Mouse (Mus musculus): ENCODE measurements around the gene Psma6. TPM values are rescaled to one million over a fixed set of nuclear protein-coding genes. Genes with fewer than 3 reads are reported as not detected.
"Not testable (repeated sequence)": the region's sequence is repeated elsewhere in the genome, so short reads cannot be mapped to it uniquely, and the experiment has no call there.

Psma6 gene
- polyA plus RNA-seq, 1 experiment: 20.1 TPM

GRCm38 (mm10) chr12:55392120-55392519, 8.1 kb downstream of the Psma6 start:
- no peak overlapping the region for H3K27ac ChIP-seq (ENCODE audit: insufficient read depth, low read length)
- no peak for DNase-seq (ENCODE audit: low read depth in 1 of 2, low spot score in 2 of 2)
- H3K36me3 ChIP-seq (ENCODE audit: control insufficient read depth, insufficient read depth, low read length): no peaks in the 10 kb centered on the region
- H3K4me3 ChIP-seq (ENCODE audit: extremely low read depth, insufficient read depth, insufficient read length): no peak overlapping the region
- H3K4me1 ChIP-seq (ENCODE audit: control insufficient read depth, insufficient read depth, insufficient read length): peaks cover 33% of the 10 kb centered on the region; the same call in 1 of the 2 replicates
- H3K27me3 ChIP-seq (ENCODE audit: control insufficient read depth, insufficient read depth, low read length): no peaks in the 10 kb centered on the region
- TF ChIP-seq POLR2A (IDR thresholded peaks at IDR 0.05; ENCODE audit: low read depth, low read length) (no peak), CTCF (IDR thresholded peaks at IDR 0.05; ENCODE audit: extremely low read depth, insufficient read depth, insufficient read length, insufficient replicate concordance) (no peak)

- no peak overlapping the region for H3K27ac ChIP-seq (ENCODE audit: insufficient read depth, low read length)
- DNase-seq (ENCODE audit: low read depth in 1 of 2, low spot score in 2 of 2): no peak
- H3K36me3 ChIP-seq (ENCODE audit: control insufficient read depth, insufficient read depth, low read length): no peaks in the 10 kb centered on the region
- H3K4me1 ChIP-seq (ENCODE audit: control insufficient read depth, insufficient read depth, insufficient read length): peaks cover 30% of the 10 kb centered on the region; the same call in 1 of the 2 replicates
- TF ChIP-seq CTCF (IDR thresholded peaks at IDR 0.05; ENCODE audit: extremely low read depth, insufficient read depth, insufficient read length, insufficient replicate concordance): no peak
- no peak for TF ChIP-seq POLR2A (IDR thresholded peaks at IDR 0.05; ENCODE audit: low read depth, low read length)
- H3K4me3 ChIP-seq (ENCODE audit: extremely low read depth, insufficient read depth, insufficient read length): no peak overlapping the region
- WGBS: 58% methylated on average over 11 of the region's 11 CpGs
- no peaks in the 10 kb centered on the region for H3K27me3 ChIP-seq (ENCODE audit: control insufficient read depth, insufficient read depth, low read length)
Observed at GRCm38 (mm10) chr12:55392733-55393577, 8.9 kb downstream of the Psma6 start.

GRCm38 (mm10) chr12:55395601-55396000, 11.6 kb downstream of the Psma6 start:
- not testable (repeated sequence) for H3K36me3 ChIP-seq (ENCODE audit: control insufficient read depth, insufficient read depth, low read length); H3K27ac ChIP-seq (ENCODE audit: insufficient read depth, low read length); DNase-seq (ENCODE audit: low read depth in 1 of 2, low spot score in 2 of 2); H3K4me3 ChIP-seq (ENCODE audit: extremely low read depth, insufficient read depth, insufficient read length); H3K27me3 ChIP-seq (ENCODE audit: control insufficient read depth, insufficient read depth, low read length)
- WGBS: 96% methylated on average over 14 of the region's 14 CpGs
- H3K4me1 ChIP-seq (ENCODE audit: control insufficient read depth, insufficient read depth, insufficient read length): peaks cover 16% of the 10 kb centered on the region; the same call in 1 of the 2 replicates

GRCm38 (mm10) chr12:55396536-55396935, 12.5 kb downstream of the Psma6 start:
- Histone ChIP-seq H3K4me1 (ENCODE audit: control insufficient read depth, insufficient read depth, insufficient read length) (peaks cover 13% of the 10 kb centered on the region; the same call in 1 of the 2 replicates), H3K4me3 (ENCODE audit: extremely low read depth, insufficient read depth, insufficient read length) (no peak overlapping the region), H3K27ac (ENCODE audit: insufficient read depth, low read length) (no peak overlapping the region), H3K27me3 (ENCODE audit: control insufficient read depth, insufficient read depth, low read length) (no peaks in the 10 kb centered on the region), H3K36me3 (ENCODE audit: control insufficient read depth, insufficient read depth, low read length) (no peaks in the 10 kb centered on the region)
- no peak for TF ChIP-seq CTCF (IDR thresholded peaks at IDR 0.05; ENCODE audit: extremely low read depth, insufficient read depth, insufficient read length, insufficient replicate concordance)
- TF ChIP-seq POLR2A (IDR thresholded peaks at IDR 0.05; ENCODE audit: low read depth, low read length): no peak
- DNase-seq (ENCODE audit: low read depth in 1 of 2, low spot score in 2 of 2): no peak
- WGBS: 93% methylated on average over 4 of the region's 4 CpGs

- no peak for DNase-seq (ENCODE audit: low read depth in 1 of 2, low spot score in 2 of 2)
- 52% methylated on average over 9 of the region's 9 CpGs for WGBS
- H3K27ac ChIP-seq (ENCODE audit: insufficient read depth, low read length): peak overlapping the region; percentile 91
- no peaks in the 10 kb centered on the region for H3K27me3 ChIP-seq (ENCODE audit: control insufficient read depth, insufficient read depth, low read length)
- peak overlapping the region; percentile 62; the same call in 1 of the 2 replicates for H3K4me3 ChIP-seq (ENCODE audit: extremely low read depth, insufficient read depth, insufficient read length)
- peaks cover 10% of the 10 kb centered on the region; the same call in 1 of the 2 replicates for H3K4me1 ChIP-seq (ENCODE audit: control insufficient read depth, insufficient read depth, insufficient read length)
- H3K36me3 ChIP-seq (ENCODE audit: control insufficient read depth, insufficient read depth, low read length): no peaks in the 10 kb centered on the region; the same call in none of the 2 replicates
- TF ChIP-seq CTCF (IDR thresholded peaks at IDR 0.05; ENCODE audit: extremely low read depth, insufficient read depth, insufficient read length, insufficient replicate concordance): no peak
- no peak for TF ChIP-seq POLR2A (IDR thresholded peaks at IDR 0.05; ENCODE audit: low read depth, low read length)
Observed at GRCm38 (mm10) chr12:55397544-55398239, 13.7 kb downstream of the Psma6 start.

- Histone ChIP-seq H3K27ac (ENCODE audit: insufficient read depth, low read length) (peak overlapping the region; percentile 91), H3K27me3 (ENCODE audit: control insufficient read depth, insufficient read depth, low read length) (no peaks in the 10 kb centered on the region), H3K4me1 (ENCODE audit: control insufficient read depth, insufficient read depth, insufficient read length) (peaks cover 6% of the 10 kb centered on the region; the same call in 1 of the 2 replicates), H3K36me3 (ENCODE audit: control insufficient read depth, insufficient read depth, low read length) (no peaks in the 10 kb centered on the region; the same call in none of the 2 replicates), H3K4me3 (ENCODE audit: extremely low read depth, insufficient read depth, insufficient read length) (peak overlapping the region; percentile 94)
- 1% methylated on average over 51 of the region's 51 CpGs for WGBS
- TF ChIP-seq POLR2A (IDR thresholded peaks at IDR 0.05; ENCODE audit: low read depth, low read length) (peak; percentile 84), CTCF (IDR thresholded peaks at IDR 0.05; ENCODE audit: extremely low read depth, insufficient read depth, insufficient read length, insufficient replicate concordance) (no peak)
- DNase-seq (ENCODE audit: low read depth in 1 of 2, low spot score in 2 of 2): peak; percentile 83 to 91
Observed at GRCm38 (mm10) chr12:55398240-55399127, 14.5 kb downstream of the Psma6 start.

Measured in spleen, adult 2 months (tissue).